Mouse (Mus musculus) thymus, postnatal 36 days (tissue): ENCODE measurements at regions not wholly inside any gene's neighbourhood (a gene's known extent, or its start where the extent isn't known, plus 50 kb on each side); places are given as distances from the start of the nearest gene placed in this dataset.

Experiments used
- DNase-seq, 2 experiments: peaks; one replicate each; pipeline ENCODE4 v3.0.0; 2022; ENCODE audit warnings: mixed read lengths in 2 of 2

- no peak for DNase-seq
Observed at GRCm38 (mm10) chr1:193919243-193919642, 549.1 kb upstream of the Camk1g start.

DNA sequence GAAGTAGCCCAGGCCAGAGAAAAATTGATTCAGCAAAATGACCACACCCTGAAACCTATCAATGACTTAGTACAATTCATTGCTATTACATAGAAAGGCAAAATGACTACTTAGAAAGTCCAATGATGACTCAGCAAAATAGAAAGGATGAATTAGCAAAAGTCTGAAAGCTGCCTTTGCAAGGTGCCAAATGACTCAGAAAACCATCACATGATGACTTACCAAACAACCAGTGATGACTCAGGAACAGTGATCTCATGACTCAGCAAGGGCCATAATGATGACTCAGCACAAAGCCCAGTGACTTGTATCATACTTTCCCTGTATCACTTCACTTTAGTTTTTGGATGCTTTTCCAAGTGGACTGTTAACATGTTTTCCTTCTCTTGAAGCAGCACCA, 535.6 kb upstream of the Camk1g start:
- no peak for DNase-seq

DNA sequence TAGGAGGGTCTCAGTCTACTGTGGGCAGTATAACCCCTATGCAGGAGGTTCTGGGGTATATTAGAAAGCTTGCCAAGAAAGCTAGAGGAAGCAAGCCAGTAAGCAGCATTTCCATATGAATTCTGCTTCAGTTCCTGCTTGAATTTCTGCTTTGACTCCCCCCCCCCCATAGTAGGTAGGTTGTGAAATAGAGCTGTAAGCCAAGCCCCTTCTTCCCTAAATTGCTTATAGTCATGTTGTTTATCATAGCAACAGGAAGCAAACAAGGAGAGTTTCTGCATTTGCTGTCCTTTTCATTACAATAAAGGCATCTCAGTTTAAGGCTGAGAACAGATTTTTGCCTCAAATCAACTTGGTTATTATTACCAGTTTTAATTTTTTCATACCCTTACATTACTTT, 524.0 kb upstream of the Camk1g start:
- DNase-seq: no peak

- no peak for DNase-seq
Observed at GRCm38 (mm10) chr1:193876540-193876939, 506.4 kb upstream of the Camk1g start.

GRCm38 (mm10) chr1:193876121-193876520, 506.0 kb upstream of the Camk1g start:
- DNase-seq: no peak

- no peak for DNase-seq
Observed at GRCm38 (mm10) chr1:193875287-193875686, 505.2 kb upstream of the Camk1g start.

DNA sequence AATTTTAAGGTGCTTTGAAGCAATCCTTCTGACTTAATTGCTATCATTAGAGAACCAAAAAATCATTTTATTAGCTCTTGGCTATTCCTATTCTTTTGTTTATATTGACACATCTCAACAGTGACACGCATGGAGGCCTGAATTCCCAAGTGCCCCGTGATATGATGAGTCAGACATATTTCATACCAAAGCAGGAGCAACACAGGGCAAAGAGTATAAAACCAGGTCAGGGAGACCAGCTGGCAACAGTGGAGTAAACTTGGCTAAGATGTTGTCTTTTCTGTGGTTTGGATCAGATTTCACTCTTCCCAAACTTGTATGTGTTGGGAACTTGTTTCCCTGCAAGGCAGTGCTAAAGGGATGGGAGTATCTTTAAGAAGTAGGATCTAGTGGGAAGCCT, 500.6 kb upstream of the Camk1g start:
- no peak for DNase-seq

GRCm38 (mm10) chr1:193868639-193869320, 498.7 kb upstream of the Camk1g start:
- DNase-seq: no peak

DNA sequence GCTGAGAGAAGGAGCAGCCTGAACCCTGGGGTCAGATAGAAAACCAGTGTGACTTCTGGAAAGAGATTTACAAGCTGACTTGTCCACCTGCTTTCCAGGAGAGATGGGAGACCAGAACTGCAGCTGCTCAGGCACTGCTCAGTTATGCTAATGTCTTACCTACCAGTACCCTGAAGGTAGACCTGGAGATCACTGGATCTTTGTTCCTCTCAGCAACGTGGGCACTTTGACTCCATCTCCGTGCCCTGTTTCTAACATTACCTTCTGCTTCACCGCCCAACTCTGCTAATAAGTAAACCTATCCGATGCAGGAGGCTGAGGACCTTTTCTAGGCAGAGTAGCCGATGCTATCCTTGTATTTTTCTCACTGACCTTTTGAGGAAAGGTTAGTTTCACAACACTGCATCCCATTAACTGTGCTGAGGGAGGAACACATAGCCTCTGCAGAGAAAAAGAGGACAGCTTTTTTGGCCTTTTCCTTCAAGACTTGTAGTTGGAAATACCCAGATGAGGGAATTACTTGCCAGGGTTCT, 490.7 kb upstream of the Camk1g start:
- no peak for DNase-seq

GRCm38 (mm10) chr1:193860354-193860753, 490.3 kb upstream of the Camk1g start:
- DNase-seq: no peak

DNA sequence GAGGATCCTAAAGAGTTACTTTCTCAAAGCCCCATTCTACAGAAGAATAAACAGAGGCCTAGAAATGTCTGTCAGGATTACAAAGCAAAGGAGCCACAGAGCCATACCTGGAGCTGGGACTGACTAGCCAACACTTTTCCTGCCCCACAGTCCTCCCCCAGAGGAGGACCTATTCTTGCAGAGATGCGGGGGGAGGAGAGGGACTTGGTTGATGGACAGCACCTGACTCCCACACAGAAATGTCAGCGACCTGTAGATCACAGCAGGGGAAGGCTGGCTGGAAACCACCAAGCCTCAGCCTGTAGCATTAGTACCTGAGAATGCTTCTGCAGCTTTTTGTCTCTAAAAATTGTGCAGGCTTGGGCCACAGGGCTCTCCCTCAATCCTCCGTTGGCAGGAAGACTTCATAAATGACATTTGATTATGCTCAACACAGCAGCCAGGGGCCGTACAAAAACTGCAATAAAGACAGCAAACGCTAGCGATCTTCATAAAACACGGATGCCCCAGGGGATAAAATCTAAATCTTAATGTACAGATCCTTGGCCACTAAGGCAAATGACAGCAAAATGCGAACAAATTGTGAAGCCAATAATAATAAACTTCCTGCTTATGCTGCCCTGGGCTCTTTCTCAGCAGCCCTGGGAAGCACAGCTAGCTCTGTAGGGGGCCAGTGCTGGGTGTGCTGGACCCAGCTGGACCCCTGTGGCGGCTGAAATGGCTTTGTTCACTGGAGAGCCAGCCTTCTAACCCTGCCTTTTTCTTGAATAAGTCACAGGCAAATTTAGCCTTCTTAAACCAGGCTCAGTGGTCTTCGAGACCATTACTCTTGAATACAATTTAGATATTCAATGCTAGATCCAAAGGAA, 489.4 kb upstream of the Camk1g start:
- DNase-seq: no peak

DNA sequence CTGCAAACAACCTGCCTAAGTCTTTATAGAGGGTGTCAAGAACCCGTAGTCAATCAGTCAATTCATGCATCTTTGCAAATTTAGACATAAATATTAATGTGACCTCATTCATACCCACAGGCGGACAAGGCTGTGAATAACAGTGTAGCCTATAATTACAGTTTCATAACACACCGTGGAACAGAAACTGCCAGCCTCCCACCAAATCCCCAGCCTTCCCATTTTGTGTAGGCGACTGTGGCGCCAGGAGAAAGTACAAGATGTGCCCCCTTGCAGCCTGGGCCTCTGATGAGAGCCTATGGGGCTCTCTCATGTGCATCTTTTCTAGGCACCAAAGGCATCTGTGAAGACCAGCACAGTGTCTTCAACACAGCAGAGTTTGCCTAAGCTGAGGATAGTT, 477.8 kb upstream of the Camk1g start:
- DNase-seq: no peak

DNA sequence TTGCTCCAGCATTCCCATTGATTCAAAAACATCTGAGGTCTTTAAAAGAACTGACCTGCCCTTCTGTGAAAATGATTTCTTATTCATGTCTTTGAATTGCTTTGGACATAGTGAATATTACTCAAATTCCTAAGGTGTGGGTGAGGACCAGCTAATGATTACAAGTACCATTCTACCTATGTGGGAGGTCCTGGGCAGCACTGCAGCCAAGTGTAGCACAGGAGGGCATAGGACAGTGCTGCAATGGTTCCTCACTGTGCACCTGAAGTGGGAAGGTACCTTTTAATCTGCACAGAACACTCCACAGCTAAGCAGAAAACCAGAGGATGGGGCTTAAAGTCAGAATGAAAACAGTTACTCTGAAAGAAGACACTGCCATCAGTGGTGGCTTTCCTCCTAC, 474.8 kb upstream of the Camk1g start:
- DNase-seq: no peak

DNA sequence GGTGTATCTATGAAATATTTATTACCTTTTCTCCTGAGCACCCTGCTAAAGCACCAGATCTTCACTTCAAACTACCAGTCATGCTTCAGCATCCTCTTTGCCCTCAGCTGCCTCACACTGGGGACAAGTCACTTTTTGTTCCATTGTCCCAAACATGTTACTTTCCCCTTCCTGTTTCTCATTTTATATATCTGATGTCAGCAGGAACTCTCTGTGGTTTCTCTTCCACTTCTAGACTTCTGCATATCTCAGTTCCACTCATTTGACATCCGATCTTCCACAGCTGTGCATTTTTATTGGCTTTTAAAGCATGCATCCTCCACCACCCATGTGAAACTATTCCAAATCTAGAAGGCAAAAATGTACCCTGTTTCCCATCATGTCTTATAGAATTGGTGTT, 474.4 kb upstream of the Camk1g start:
- DNase-seq: no peak

GRCm38 (mm10) chr1:193800998-193801397, 430.9 kb upstream of the Camk1g start:
- no peak for DNase-seq

- no peak for DNase-seq
Observed at GRCm38 (mm10) chr1:193790579-193790978, 420.5 kb upstream of the Camk1g start.

GRCm38 (mm10) chr1:193788496-193788895, 418.4 kb upstream of the Camk1g start:
- no peak for DNase-seq

DNA sequence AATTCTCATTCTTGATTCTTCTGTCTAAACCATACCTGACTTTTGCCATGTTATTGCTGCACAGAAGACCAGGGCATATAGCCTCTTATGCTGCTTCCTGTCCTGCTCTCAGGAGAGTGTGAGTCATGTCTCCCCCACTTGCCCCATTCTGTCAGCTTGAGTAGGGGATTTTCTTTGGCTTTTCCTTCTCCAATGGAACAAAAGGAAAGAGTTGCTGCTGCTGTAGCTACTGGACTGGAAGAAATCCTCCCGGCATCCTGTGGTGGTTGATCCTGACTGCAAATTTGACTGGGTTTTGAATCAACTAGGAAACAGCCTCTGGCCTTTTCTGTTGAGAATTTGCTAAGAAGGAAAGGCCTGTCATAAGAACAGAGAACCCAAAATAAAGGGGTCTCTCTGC, 417.3 kb upstream of the Camk1g start:
- no peak for DNase-seq

DNA sequence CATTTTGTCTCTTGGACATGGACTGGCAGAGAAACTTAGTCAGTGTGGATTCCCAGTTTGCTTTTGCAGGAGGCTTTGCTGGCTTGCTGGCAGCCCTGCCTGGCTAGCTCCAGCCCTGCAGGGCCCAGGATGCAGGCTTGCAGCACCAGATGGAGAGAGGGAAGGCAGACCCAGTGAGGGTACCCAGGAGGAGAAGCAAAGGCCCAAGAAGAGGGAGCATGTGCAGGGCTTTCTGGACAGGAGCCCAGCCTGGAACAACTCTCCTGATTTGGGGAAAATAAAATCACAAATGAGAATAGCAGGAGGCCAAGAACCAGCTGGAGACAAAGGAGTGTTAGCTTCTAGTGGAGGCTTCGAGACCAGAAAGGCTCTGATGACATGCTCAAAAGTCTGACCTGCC, 414.9 kb upstream of the Camk1g start:
- DNase-seq: no peak

GRCm38 (mm10) chr1:193784526-193784925, 414.4 kb upstream of the Camk1g start:
- no peak for DNase-seq

GRCm38 (mm10) chr1:193778181-193778580, 408.1 kb upstream of the Camk1g start:
- DNase-seq: no peak

GRCm38 (mm10) chr1:193769546-193769945, 399.4 kb upstream of the Camk1g start:
- DNase-seq: no peak

- DNase-seq: no peak
Observed at GRCm38 (mm10) chr1:193764103-193764502, 394.0 kb upstream of the Camk1g start.

DNA sequence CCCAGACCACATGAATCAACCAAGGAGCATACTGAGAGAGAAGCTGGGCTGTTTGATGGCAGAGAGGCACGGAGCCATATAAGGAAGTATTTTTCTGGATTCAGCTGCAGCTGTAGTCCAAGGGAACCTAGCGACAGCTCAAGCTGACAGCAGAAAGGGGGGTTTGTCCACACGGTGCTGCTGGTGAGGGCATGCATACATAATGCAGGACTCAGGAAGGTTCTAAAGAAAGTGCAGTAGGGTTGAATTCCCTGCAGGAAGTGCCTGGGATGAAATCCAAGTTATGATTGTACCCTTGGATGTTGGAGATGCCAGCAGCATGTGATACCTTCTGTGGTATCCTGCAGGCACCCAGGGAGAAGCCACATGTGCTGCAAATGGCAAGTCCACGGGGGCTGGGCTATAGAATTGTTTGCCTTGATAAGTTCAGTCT, 381.7 kb upstream of the Camk1g start:
- DNase-seq: no peak
